Mouse (Mus musculus) splenic B cell, adult 2 months (primary cell): ENCODE data around the gene Smtnl1.
A peak's percentile ranks its signal among the peaks of the same experiment; 100 is the strongest.

ENCODE experiments used
- DNase-seq: peaks from one replicate; pipeline ENCODE4 v3.0.0-alpha.2; 2011; ENCODE audit warnings: low read depth, low spot score
- H3K27me3 ChIP-seq: 2 replicates; pipeline ENCODE4 v1.6.1; 2012; ENCODE audit warnings: mild to moderate bottlenecking, low read length, moderate library complexity, mixed read lengths; ENCODE audit not compliant: control insufficient read depth, poor library complexity, insufficient read depth, severe bottlenecking
- H3K36me3 ChIP-seq: 2 replicates; pipeline ENCODE4 v1.6.1; 2012; ENCODE audit warnings: mild to moderate bottlenecking, low read length, moderate library complexity, mixed read lengths; ENCODE audit not compliant: control insufficient read depth, poor library complexity, insufficient read depth, severe bottlenecking

Smtnl1 gene

GRCm38 (mm10) chr2:84841905-84842304, 19.5 kb upstream of the Smtnl1 start:
- H3K36me3 ChIP-seq, result no peaks in the 10 kb centered on the region
- H3K27me3 ChIP-seq, result no peaks in the 10 kb centered on the region
- DNase-seq, result no peak

GRCm38 (mm10) chr2:84840748-84841563, 18.5 kb upstream of the Smtnl1 start:
- Histone ChIP-seq H3K27me3 (no peaks in the 10 kb centered on the region), H3K36me3 (no peaks in the 10 kb centered on the region)
- no peak for DNase-seq

GRCm38 (mm10) chr2:84840016-84840747, 17.7 kb upstream of the Smtnl1 start:
- Histone ChIP-seq H3K36me3 (no peaks in the 10 kb centered on the region), H3K27me3 (no peaks in the 10 kb centered on the region)
- peak; percentile 58 for DNase-seq

GRCm38 (mm10) chr2:84838993-84839980, 16.8 kb upstream of the Smtnl1 start:
- DNase-seq, result peak; percentile 24
- H3K36me3 ChIP-seq, result no peaks in the 10 kb centered on the region

GRCm38 (mm10) chr2:84838593-84838949, 16.1 kb upstream of the Smtnl1 start, which contains the start of gene Slc43a1:
Slc43a1 (plus strand) TSS chr2:84838850.
- H3K36me3 ChIP-seq, result no peaks in the 10 kb centered on the region
- peak; percentile 8 for DNase-seq
- H3K27me3 ChIP-seq, result no peaks in the 10 kb centered on the region

More at GRCm38 (mm10) chr2:84838993-84839980, 16.8 kb upstream of the Smtnl1 start:
- H3K27me3 ChIP-seq, result no peaks in the 10 kb centered on the region

GRCm38 (mm10) chr2:84837817-84838592, 15.6 kb upstream of the Smtnl1 start:
- Histone ChIP-seq H3K27me3 (no peaks in the 10 kb centered on the region), H3K36me3 (no peaks in the 10 kb centered on the region)
- DNase-seq, result no peak

GRCm38 (mm10) chr2:84837107-84837506, 14.7 kb upstream of the Smtnl1 start:
- DNase-seq, result peak; percentile 74
- H3K36me3 ChIP-seq, result no peaks in the 10 kb centered on the region
- H3K27me3 ChIP-seq, result no peaks in the 10 kb centered on the region

- Histone ChIP-seq H3K36me3 (peaks cover 3% of the 10 kb centered on the region; the same call in 1 of the 2 replicates), H3K27me3 (no peaks in the 10 kb centered on the region)
- peak; percentile 92 for DNase-seq
These were observed 9.4 kb upstream of the Smtnl1 start for GRCm38 (mm10) chr2:84831666-84832391.

GRCm38 (mm10) chr2:84827283-84827920, 5.0 kb upstream of the Smtnl1 start:
- Histone ChIP-seq H3K27me3 (no peaks in the 10 kb centered on the region), H3K36me3 (peaks cover 3% of the 10 kb centered on the region; the same call in 1 of the 2 replicates)
- DNase-seq, result peak; percentile 30

GRCm38 (mm10) chr2:84826488-84827282, 4.2 kb upstream of the Smtnl1 start, which contains the start of gene Timm10:
Timm10 (plus strand) TSS chr2:84826997.
- Histone ChIP-seq H3K27me3 (no peaks in the 10 kb centered on the region), H3K36me3 (peaks cover 3% of the 10 kb centered on the region; the same call in 1 of the 2 replicates)
- DNase-seq, result peak; percentile 90

GRCm38 (mm10) chr2:84823237-84823636, 785 bp upstream of the Smtnl1 start:
- no peak for DNase-seq
- no peaks in the 10 kb centered on the region for H3K27me3 ChIP-seq
- no peaks in the 10 kb centered on the region for H3K36me3 ChIP-seq

- DNase-seq, result no peak
- Histone ChIP-seq H3K36me3 (no peaks in the 10 kb centered on the region), H3K27me3 (no peaks in the 10 kb centered on the region)
These were observed 2.6 kb downstream of the Smtnl1 start for GRCm38 (mm10) chr2:84819861-84820260.
